Mouse (Mus musculus) erythroblast, embryonic 14.5 days (primary cell): ENCODE results near the gene Rxrg. TPM values are rescaled to one million over a fixed set of nuclear protein-coding genes. Genes with fewer than 3 reads are reported as not detected.

Source experiments
- H3K27me3 ChIP-seq: 2 replicates; pipeline ENCODE4 v1.6.1; 2012; ENCODE audit warnings: inconsistent platforms; ENCODE audit not compliant: control insufficient read depth
- H3K36me3 ChIP-seq: 2 replicates; pipeline ENCODE4 v1.6.1; 2012; ENCODE audit warnings: mild to moderate bottlenecking, inconsistent platforms; ENCODE audit not compliant: control insufficient read depth
- H3K4me1 ChIP-seq: 2 replicates; pipeline ENCODE4 v1.6.1; 2012; ENCODE audit warnings: inconsistent platforms; ENCODE audit not compliant: control insufficient read depth
- H3K4me3 ChIP-seq: replicated peaks from 2 replicates; pipeline ENCODE3; 2012; ENCODE audit warnings: moderate library complexity, mild to moderate bottlenecking, inconsistent platforms
- H3K9me3 ChIP-seq: 2 replicates; pipeline ENCODE4 v1.6.1; 2012; ENCODE audit warnings: low read length, inconsistent platforms, mixed read lengths; ENCODE audit not compliant: control insufficient read depth
- GATA1 ChIP-seq: IDR thresholded peaks from 2 replicates; pipeline ENCODE4 v1.6.1; 2012; ENCODE audit warnings: low read length, inconsistent platforms, mixed read lengths
- TAL1 ChIP-seq: IDR thresholded peaks from 3 replicates; pipeline ENCODE4 v1.6.1; 2012; ENCODE audit warnings: low read length, inconsistent platforms, mixed read lengths
- polyA plus RNA-seq: library from polyadenylated mRNA; stranded (reverse); fragments of >175 nt; gene quantifications from 2 replicates; pipeline ENCODE4 v1.2.3, GENCODE M21; 2012

The Rxrg gene
- polyA plus RNA-seq, 1 experiment: not detected

GRCm38 (mm10) chr1:167638053-167638452 lies 39.9 kb downstream of the Rxrg start:
- Histone ChIP-seq H3K4me3 (no peak overlapping the region), H3K9me3 (no peaks in the 10 kb centered on the region), H3K27me3 (no peaks in the 10 kb centered on the region), H3K36me3 (no peaks in the 10 kb centered on the region), H3K4me1 (no peaks in the 10 kb centered on the region)
- TF ChIP-seq TAL1 (no peak), GATA1 (no peak)

- no peak for TF ChIP-seq GATA1
- TF ChIP-seq TAL1: no peak
- Histone ChIP-seq H3K27me3 (no peaks in the 10 kb centered on the region), H3K9me3 (no peaks in the 10 kb centered on the region), H3K4me1 (no peaks in the 10 kb centered on the region), H3K4me3 (no peak overlapping the region), H3K36me3 (no peaks in the 10 kb centered on the region)
Observed at GRCm38 (mm10) chr1:167638901-167639300, 40.7 kb downstream of the Rxrg start.

GRCm38 (mm10) chr1:167644866-167645537 lies 46.8 kb downstream of the Rxrg start:
- no peaks in the 10 kb centered on the region for H3K9me3 ChIP-seq
- TF ChIP-seq TAL1 (no peak), GATA1 (no peak)
- H3K36me3 ChIP-seq: no peaks in the 10 kb centered on the region
- no peaks in the 10 kb centered on the region for H3K27me3 ChIP-seq
- H3K4me1 ChIP-seq: no peaks in the 10 kb centered on the region
- no peak overlapping the region for H3K4me3 ChIP-seq

GRCm38 (mm10) chr1:167648670-167649069 lies 50.5 kb downstream of the Rxrg start:
- Histone ChIP-seq H3K4me3 (no peak overlapping the region), H3K36me3 (no peaks in the 10 kb centered on the region), H3K4me1 (no peaks in the 10 kb centered on the region), H3K9me3 (no peaks in the 10 kb centered on the region), H3K27me3 (no peaks in the 10 kb centered on the region)
- no peak for TF ChIP-seq GATA1
- TF ChIP-seq TAL1: no peak

GRCm38 (mm10) chr1:167649122-167649633 lies 51.0 kb downstream of the Rxrg start:
- TF ChIP-seq GATA1: no peak
- no peak for TF ChIP-seq TAL1
- Histone ChIP-seq H3K9me3 (no peaks in the 10 kb centered on the region), H3K4me3 (no peak overlapping the region), H3K36me3 (no peaks in the 10 kb centered on the region), H3K4me1 (no peaks in the 10 kb centered on the region), H3K27me3 (no peaks in the 10 kb centered on the region)

GRCm38 (mm10) chr1:167652336-167652735 lies 54.2 kb downstream of the Rxrg start:
- H3K27me3 ChIP-seq: no peaks in the 10 kb centered on the region
- no peaks in the 10 kb centered on the region for H3K36me3 ChIP-seq
- no peaks in the 10 kb centered on the region for H3K9me3 ChIP-seq
- no peak overlapping the region for H3K4me3 ChIP-seq
- no peaks in the 10 kb centered on the region for H3K4me1 ChIP-seq
- no peak for TF ChIP-seq TAL1
- no peak for TF ChIP-seq GATA1

- TF ChIP-seq GATA1 (no peak), TAL1 (no peak)
- Histone ChIP-seq H3K4me1 (no peaks in the 10 kb centered on the region), H3K4me3 (no peak overlapping the region), H3K9me3 (no peaks in the 10 kb centered on the region), H3K36me3 (no peaks in the 10 kb centered on the region), H3K27me3 (peaks cover 32% of the 10 kb centered on the region)
Observed at GRCm38 (mm10) chr1:167659065-167659464, 60.9 kb downstream of the Rxrg start.

GRCm38 (mm10) chr1:167660521-167661101 lies 62.4 kb downstream of the Rxrg start:
- Histone ChIP-seq H3K4me1 (no peaks in the 10 kb centered on the region), H3K9me3 (no peaks in the 10 kb centered on the region), H3K36me3 (no peaks in the 10 kb centered on the region), H3K27me3 (peaks cover 32% of the 10 kb centered on the region), H3K4me3 (no peak overlapping the region)
- no peak for TF ChIP-seq GATA1
- no peak for TF ChIP-seq TAL1

- no peak for TF ChIP-seq GATA1
- no peak for TF ChIP-seq TAL1
- Histone ChIP-seq H3K4me3 (no peak overlapping the region), H3K27me3 (peaks cover 32% of the 10 kb centered on the region), H3K9me3 (no peaks in the 10 kb centered on the region), H3K4me1 (no peaks in the 10 kb centered on the region), H3K36me3 (no peaks in the 10 kb centered on the region)
Observed at GRCm38 (mm10) chr1:167661123-167661522, 62.9 kb downstream of the Rxrg start.
